Mouse (Mus musculus) cerebellum, adult 2 months (tissue): ENCODE data around the gene Ccdc97.

Experiments used
- CTCF ChIP-seq: fragments of 200-500 bp; IDR thresholded peaks from 2 replicates; pipeline ENCODE4 v1.5.1; 2011; ENCODE audit warnings: low read depth, mild to moderate bottlenecking, control low read depth, low read length, moderate library complexity, borderline replicate concordance; ENCODE audit not compliant: insufficient read depth
- POLR2A ChIP-seq: fragments of 200-500 bp; IDR thresholded peaks from 2 replicates; pipeline ENCODE4 v1.6.1; 2011; ENCODE audit warnings: low read length, control low read depth, borderline replicate concordance; ENCODE audit not compliant: insufficient read depth

DNA sequence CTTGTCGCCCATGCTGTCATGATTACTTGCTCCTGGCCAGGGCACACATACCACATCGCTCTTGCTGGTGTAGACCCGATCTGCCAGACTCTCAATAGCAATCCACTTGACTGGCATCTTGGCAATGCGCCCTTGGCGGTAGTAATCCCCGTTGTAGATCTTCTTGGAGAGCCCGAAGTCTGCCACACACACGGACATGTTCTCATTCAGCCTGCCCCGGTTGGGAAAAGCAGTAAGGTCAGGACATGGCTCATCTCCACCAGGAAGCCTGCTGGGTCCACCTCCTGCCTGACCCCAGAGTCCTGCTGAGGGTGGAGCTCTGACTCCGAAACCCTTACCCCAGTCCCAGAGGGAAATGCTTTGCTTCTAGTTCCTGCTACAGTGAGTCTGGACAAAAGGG is 42.5 kb upstream of the Ccdc97 start:
- TF ChIP-seq POLR2A (no peak), CTCF (no peak)
